Mouse (Mus musculus) urinary bladder, postnatal 36 days (tissue): Measurements from ENCODE around the gene Ntn1.
A peak's percentile ranks its signal among the peaks of the same experiment; 100 is the strongest.

Experiments
- DNase-seq, 2 experiments: peaks; one replicate each; pipeline ENCODE4 v3.0.0; 2022; ENCODE audit warnings: low spot score in 2 of 2, mixed read lengths in 1 of 2

The Ntn1 gene

DNA sequence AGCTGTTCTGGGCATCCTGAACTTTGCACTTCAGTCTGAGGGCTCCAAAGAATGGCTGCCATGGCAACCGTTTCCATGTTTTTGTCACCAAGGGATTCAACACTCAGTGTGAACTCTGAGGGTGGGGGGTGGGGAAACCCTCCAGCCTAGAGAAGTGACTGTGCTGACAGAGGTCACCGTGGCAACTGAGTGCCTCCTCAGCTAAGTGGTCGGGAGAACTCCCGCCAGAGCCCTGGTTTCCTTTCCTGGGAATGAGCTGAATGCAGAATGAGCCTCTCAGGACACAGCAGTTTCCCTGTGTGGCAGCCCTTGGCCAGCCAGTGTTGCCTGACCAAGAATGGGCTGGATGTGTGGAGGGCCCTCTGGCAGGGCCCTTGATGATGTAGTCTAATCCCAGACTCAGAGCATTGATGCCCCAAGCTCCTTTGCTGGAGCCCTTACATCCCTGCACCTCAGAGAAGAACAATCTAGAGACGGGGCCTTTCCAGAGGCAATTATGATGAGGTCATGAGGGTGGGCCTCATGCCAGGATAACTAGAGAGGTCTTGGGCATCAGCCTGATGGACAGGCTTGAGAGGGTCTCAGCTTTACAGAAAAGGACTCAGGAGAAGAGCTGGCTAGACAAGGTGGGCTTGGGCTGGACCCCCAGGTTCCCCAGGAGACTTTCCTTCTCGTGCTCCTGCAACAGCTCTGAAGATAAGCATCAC lies 185.3 kb downstream of the Ntn1 start:
- DNase-seq, result no peak

DNA sequence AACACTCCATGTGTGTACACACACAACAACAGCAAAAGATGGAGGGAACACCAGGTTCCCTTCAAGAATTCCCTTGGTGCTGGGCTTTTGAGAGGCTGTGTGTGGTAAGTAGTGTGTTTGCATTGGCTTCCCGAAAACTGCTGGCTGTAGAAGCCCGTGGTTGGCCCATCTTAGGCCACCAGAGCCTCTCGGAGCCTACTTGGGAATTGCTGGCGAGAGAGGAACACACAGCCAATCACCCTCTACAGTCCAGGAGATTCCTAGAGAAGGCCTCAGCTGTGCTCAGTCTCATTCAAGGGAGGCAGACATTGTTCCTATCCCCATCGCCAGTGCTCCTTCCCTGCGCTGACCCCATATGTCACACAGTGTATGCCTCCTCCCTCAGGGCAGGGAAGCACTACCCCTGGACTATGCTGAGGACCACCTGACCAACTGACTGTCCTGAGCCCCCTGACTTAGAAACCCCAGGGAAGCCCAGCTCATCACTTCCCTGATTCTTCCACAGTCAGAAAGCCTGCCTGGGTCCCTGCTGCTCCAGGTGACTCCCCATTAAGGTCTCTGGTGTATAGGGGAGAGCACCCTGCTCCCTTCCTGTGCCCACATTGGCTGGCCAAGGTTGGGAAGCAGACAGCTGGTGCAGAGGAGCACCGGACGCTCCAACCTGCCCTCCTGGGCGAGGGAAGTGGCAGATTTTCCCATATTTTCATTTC lies 186.0 kb downstream of the Ntn1 start:
- no peak for DNase-seq

DNA sequence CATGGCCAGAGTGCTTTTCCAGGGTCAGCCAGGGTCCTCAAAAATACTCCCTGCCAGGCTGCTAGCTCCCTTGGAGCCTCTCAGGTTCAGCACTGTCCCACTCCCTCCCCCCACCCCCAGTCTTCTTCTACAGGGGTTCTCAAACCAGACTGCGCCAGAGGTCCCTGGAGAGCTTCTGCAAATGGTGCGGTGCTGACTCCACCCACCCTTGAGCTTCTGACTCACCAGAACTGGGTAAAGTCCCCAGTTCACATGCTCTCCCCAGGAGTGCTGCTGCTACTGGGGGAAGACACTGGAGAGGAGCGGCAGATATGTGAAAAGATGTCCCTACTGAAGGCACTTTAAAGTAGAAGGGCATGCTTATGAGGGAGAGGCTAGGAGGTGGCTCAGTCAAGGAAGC lies 186.7 kb downstream of the Ntn1 start:
- DNase-seq, result no peak

DNA sequence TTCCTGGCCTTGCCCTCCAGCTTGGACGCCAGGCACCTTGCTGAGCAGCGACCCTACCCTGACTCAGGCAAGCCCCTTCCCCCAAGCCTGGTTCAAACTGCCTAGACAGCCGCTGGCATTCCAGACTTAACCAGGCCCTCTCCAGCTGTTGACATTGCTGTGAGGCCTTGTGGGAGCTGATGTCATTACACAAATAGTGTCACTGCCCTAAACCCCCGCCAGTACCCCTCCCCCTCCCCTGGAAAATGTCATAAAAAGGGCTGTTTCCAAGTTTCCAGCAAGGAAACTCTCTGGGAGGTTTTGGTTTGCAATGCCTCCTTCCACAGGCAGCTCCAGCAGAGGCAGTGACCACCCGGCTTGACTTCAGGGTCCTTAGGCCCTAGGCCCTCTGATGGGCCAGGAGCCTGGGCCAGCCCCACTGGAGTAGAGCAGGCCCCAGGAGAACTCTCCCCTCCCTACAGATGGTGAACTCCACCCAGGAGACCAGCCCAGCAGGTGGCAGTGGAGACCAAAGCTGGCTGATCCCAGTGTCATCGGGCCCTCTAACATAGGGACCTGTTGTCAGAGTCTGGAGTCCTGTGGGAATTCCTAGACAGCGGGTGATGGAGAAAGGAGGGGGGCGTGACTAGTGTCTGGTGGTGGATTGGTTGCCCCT lies 188.6 kb downstream of the Ntn1 start:
- DNase-seq, result peak; percentile 35 to 59

DNA sequence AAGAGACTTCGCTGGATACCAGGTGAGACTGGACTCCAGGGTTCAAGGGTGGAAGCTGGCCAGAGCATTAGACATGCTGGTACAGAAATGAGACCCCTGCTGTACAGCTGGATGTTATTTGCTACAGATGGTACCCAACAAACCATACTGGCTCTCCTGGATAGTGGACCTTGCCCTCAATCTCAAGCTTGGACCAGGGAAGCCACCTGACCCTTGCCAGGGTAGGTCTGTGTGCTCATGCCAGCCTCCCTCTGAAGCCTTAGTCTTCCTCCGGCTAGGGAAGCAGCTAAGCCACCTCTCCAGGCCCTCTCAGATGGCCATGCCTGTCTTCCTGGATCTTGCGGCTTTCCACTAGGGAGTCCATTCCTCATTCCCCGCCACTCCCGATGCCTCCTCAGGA lies 189.9 kb downstream of the Ntn1 start:
- no peak for DNase-seq

DNA sequence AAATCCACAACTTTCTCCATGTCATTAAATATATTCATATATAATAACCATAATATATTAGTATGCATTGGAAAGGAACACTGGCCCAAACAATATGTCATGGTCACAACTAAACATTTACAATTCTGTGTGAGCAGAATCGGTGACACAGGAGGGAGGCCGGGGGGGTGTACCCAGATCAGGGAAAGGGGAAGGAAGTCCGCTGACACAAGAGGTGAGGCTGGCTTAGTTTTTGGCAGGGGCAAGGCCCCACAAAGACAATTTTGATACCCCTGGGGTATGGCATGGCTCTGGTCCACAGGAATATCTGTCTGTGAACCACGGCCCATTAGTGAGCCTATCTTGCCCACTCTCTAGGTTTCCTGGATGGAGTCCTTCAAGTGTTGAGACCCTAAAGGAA lies 191.1 kb downstream of the Ntn1 start:
- DNase-seq, result no peak

DNA sequence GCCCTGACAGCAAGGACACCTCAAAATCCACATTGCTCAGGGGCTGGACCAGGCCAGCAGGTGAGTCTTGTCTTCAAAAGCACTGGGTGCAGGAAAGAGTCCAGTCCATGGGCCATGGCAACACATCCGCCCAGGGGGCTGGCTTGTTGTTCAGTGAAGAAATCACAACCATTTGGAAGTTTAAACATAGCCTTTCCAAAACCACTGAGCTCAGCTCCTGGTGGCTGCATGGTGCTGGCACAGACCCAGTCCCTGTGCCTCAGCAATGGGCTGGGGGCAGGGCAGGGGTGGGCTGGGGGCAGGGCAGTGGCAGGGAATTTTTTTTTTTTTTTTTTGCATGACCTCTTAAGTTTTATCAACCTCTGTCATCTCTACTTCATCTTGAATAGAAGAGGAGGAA lies 192.0 kb downstream of the Ntn1 start:
- no peak for DNase-seq

DNA sequence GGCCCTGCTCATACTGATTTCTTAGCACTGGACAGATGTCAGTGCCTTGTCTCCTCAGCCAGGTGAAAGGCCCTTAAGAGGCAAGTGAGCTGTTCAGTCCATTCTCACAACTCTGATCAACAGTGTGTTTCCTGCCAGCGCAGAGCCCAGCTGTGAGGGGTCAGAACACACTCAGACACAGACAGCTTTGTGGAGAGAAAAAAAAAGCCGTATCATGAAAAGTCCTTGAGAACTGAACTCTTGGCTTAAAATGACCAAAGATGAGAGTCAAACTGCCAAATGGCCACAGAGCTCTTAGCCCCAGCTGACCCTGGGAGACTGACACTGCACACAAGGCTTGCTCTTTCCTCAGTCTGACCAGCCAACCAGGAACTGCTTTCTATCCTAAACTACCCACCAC lies 192.6 kb downstream of the Ntn1 start:
- DNase-seq, result no peak

DNA sequence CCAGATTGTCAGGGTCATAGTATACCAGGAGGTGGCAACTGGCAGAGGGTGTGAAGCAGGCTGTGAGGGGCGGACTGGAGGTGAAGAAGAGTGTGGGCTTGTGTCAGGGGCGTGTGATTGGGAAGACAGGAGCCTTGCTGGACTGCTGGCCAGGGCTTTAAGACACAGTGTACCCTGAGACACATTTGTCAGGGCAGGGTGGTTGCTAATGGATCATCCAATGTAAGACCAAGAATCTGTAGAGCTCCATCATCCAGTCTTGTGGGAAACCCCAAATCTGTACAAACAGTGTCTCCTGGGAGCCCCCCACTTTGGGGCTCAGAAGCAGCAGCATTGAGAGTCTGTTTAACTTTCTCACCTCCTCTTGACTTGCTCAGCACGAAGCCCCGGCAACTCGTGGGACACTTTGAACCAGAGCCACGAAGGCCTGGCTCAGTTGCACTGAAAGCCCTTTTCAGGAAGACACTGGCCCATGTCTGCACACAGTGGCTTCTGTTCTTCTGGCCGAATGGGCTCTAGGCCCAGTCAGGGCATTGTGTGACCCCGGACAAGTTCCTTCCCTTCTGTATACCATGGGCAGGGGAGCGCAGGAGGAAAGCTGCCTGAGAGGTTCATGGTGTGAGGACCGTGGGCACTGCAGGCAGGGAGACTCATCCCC lies 194.9 kb downstream of the Ntn1 start:
- DNase-seq, result no peak

DNA sequence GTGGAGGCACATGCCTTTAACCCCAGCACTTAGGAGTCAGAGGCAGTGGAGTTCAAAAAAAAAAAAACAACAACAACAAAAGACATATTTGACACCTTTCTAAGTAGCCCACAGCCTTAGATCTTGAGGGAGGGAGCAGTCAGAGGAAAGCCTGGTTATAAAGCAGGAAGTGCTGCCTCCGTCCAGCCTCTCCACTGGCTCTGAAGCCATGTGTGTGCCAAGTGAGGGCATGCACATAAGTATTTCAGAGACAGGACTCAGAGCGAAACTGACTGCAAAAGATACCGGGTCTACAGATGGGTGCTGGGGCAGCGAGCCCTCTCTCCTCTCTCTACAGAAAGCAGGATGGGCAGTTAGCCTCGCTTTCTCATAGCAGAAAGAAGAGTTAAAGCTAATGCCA lies 196.2 kb downstream of the Ntn1 start:
- DNase-seq, result no peak

DNA sequence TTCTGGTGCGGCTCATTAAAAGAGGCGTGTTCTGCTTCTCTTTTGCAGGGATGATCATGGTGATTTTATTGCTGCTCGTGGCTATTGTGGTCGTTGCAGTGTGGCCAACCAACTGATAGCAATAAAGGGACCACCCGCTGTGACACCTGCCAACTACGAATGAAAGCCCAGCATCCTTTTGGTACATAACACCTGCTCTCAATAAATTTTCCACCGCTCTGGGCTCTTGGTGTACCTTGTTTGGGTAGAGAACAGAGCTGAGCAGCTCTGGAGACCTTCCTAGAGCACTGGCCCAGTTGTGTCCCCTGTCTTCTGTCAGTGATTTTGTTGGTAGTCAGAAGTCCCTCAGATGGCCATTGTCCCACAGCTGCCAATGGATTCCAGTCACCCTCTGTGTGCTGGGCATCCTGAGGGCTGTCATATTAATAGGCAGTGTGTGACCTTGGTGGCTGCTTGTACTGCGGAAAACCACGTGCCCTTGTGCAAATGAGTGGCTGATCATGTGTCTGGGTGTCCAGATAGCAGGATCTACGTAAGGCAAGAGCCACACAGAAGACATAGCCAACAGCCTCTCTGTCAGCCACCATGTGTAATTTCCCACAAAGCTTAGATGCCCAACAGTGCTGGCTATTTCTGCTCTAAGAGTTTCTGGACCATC lies 196.8 kb downstream of the Ntn1 start:
- no peak for DNase-seq

DNA sequence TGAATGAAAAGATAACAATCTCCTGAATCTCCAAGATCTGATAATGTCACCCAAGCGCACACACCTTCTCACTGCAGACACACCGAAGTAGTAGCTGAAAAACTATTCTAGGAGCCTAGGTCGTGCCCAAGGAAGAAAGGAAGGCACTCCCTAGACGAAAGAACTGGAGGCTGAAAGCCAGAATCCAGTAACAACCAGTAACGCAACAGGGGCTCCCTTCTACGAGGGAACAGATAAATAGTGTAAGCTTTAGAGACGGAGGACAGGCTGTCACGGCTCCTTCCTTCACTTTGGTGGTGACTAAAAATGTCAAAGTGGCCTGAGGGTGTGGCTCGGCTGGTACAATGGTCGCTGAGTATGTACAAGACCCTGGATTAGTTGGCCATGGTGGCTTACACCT lies 198.1 kb downstream of the Ntn1 start:
- DNase-seq, result no peak

DNA sequence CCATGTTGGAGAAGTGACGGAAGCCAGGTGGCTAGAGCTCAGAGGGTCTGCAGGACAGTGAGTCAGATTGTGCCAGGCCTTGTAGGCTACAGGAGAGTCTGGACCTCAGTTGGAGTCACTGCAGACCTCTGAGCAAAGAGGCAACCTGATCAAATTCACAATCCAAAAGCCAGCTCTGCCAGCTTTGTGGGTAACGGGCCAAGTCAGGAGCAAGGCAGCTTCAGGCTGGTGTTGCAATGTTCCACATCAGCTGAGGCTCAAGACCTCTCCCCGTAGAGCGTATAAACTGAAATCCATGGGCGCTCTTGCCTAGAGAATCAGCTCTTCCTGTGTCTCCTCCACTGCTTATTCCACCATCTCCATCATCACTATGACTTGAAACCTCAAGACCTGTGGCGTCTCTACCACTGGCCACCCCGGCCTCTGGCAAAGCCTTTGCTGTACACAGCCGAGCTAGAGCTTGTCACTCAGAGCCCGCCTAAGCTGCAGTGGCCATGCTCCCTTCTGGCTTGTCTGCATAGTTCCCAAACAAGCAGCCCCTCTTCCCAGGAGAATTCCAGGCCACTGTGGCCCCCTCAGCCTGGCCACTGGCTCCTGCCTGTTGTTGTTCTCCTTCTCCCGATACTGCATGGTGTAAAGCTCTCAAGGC lies 198.7 kb downstream of the Ntn1 start:
- peak in 1 of 2 experiments; percentile 33 for DNase-seq

DNA sequence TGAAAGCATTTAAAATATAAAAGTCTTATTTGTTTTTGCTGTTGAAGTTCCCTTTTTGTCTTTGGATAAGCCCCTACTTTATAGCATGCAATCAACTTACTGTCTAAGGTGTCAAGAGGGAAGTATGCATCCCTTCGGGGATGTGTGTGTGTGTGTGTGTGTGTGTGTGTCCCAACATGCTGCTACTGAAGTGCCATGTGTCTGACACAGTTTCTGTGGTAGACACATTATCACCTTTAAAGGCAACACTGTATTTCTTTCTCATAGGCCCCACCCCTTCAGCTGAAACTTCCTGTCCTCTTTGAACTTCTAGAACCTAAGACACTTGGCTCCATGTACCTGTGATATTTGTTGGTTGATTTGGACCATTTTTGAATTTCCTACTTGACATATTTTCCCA lies 199.6 kb downstream of the Ntn1 start:
- no peak for DNase-seq

DNA sequence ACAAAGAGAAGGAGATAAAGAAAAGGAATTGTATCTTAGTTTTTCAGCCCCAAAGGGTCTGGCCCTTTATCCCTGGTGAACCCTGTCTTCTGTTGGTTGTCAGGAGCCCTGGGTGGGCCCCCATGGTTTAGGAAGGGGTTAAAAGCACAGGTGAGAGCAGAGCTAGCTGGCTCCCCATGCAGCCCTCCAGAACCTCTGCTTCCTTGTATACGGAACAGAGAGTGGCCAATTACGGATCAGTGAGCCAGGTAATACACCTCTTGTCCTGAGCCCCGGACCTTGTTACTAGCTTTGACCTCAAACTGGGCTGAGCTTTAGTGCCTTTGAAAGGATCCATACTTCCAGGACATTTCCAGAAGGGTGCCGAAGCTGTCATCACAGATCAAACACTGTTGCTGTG lies 200.1 kb downstream of the Ntn1 start:
- DNase-seq, result no peak

DNA sequence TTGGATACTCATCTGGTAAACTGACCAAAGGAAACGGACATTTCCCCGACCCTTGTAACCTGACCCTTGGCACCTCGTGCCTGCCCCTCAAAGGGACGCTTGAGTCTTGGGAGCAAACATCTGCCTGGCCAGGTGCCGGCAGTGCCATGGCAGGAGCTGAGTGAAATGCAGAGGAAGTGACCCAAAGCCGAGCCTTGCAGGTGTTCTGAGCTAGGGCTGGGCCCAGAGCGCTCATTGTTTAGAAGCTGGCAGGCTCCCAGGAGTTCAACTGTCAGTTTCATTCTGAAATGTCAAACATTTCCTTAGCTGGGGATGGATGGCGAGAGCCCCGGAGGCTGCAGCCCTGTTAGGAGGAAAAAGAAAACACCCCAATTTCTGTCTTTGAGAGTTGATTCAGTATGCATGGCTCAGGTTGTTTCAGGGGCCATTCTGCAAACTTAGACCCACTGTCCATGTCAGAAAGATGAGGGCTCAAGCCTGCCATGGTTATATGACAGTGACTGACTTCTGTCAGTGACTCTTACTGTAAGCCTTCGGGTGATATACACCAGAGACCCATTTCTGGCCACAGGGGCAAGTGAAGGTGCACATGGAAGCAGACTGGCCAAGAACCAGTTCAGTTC lies 200.7 kb downstream of the Ntn1 start:
- no peak for DNase-seq

DNA sequence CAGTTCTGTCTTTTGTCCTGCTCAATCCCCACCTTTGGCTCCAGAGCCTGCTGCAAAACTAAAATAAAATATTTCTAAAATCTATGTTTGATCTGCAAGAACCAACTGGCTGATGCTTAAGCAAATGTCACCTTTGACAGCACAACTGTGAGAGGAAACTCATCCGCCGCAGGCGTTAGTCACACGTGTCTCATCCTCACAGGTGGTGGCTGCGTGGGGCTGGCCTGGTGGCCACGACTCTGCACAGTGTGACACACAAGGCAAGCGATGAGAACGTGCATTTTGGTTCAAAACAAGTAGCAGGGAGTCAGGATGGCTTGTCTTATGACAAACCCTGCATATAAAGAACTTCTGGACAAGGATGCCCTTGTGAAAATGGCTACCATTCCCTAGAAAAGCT lies 201.5 kb downstream of the Ntn1 start:
- DNase-seq, result no peak

DNA sequence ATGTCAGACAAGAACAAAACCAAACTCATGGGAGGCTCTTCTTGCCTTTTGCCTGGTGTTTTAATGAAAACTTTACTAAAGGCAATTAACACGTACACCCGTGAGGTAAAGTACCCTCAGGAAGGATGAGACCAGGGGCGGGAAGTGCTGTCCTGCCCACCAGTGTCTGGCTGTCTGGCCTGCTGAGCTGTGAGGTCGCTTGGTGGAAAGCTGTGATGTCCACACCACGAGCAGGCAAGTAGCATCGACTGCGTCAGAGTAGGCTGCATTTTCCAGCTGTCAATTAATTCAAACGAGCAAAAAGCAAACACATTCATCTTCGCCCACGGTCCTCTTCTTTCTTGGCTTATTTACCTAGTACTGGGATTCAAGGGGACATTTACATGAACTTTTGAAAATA lies 201.9 kb downstream of the Ntn1 start:
- no peak for DNase-seq

DNA sequence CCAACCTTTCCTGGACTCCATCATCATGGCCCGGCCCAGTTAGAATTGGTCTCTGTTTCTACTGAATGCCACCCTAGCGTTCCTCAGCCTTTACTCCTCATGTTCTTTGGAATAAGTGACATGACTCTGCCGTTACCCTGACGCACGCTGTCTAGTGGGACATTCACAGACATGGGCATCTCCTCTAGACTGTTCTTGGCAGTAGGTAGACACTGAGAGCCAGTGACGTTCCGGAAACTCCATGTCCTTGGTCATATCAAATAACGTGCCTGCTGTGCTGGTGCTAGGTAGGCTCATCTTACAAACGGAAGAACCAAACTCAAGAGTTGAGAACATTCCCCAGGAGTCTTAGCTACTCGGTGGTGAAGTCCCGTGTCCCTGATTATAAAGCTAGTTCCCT lies 203.2 kb downstream of the Ntn1 start:
- no peak for DNase-seq

DNA sequence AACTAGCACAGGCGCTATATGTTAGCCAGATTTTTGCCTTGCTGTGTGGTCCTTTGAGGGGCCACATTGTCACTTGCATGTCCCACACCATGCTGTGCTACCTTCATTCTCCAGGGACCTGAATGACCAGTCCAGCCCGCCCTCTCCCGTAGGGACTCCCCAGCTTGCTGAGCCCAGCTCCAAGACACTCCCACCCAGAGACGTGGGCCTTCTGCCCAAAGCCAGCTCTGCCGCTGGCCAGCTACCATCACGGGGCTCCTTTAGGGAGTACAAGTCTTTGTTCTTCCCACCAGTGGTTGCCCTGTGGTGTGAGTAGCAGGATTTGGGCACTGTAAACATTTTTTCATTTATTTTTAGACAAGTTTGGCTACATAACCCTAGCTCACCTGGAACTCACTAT lies 204.1 kb downstream of the Ntn1 start:
- peak in 1 of 2 experiments; percentile 42 for DNase-seq

DNA sequence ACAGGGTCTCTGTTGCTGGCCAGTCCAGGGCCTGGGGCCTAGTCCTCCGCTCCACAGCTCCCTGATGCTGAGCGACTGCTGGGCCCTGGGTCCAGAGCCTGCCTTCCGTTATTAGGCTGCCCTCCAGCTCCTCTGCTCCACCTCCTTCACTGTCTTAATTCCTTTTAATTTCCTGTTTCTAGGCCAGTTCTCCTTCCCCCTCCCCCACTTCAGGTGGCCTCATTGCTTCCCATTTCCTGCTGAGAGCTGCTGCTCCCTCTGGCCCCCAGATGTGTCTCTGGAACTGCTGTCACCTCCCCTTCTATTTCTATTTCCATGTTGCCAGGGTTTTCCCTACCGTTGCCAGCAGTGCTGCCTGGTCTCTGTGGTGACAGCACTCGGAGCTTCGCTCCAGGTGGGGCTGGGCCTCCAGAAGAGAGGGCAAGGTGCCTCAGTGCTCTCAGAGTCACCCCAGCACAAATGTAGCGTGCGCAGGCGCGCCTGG lies 204.9 kb downstream of the Ntn1 start:
- no peak for DNase-seq
